Mouse (Mus musculus): ENCODE measurements at regions not wholly inside any gene's neighbourhood (a gene's known extent, or its start where the extent isn't known, plus 50 kb on each side); places are given as distances from the start of the nearest gene placed in this dataset.

GRCm38 (mm10) chr9:120758003-120758402, 171.0 kb upstream of the Ctnnb1 start:
- no peak overlapping the region for H3ac ChIP-seq (ENCODE audit: control insufficient read depth, insufficient read length)
- no peaks in the 10 kb centered on the region for H3K79me2 ChIP-seq (ENCODE audit: control insufficient read depth, insufficient read depth)
- H3K4me2 ChIP-seq (ENCODE audit: low read depth) = no peak overlapping the region
- no peaks in the 10 kb centered on the region for H3K27me3 ChIP-seq (ENCODE audit: control insufficient read depth, insufficient read depth, insufficient read length)
- H3K4me3 ChIP-seq = no peak overlapping the region
- no peaks in the 10 kb centered on the region for H3K36me3 ChIP-seq (ENCODE audit: control insufficient read depth, insufficient read depth)
- TF ChIP-seq CEBPB (IDR thresholded peaks at IDR 0.05; ENCODE audit: insufficient read depth, poor library complexity, severe bottlenecking) (no peak), MYOD1 (IDR thresholded peaks at IDR 0.05; ENCODE audit: control insufficient read depth in 1 of 3, insufficient read length in 2 of 3, low read depth in 2 of 3) (no peak), TCF12 (IDR thresholded peaks at IDR 0.05; ENCODE audit: insufficient read depth, poor library complexity, severe bottlenecking) (no peak), POLR2AphosphoS2 (IDR thresholded peaks at IDR 0.05; ENCODE audit: insufficient read length, low read depth) (no peak), MYOG (IDR thresholded peaks at IDR 0.05; ENCODE audit: control insufficient read depth in 1 of 3, insufficient read depth in 1 of 3, insufficient read length in 2 of 3, low read depth in 2 of 3) (no peak), TCF3 (IDR thresholded peaks at IDR 0.05; ENCODE audit: insufficient read length, low read depth) (no peak), REST (IDR thresholded peaks at IDR 0.05; ENCODE audit: insufficient read depth, insufficient read length) (no peak), MAX (IDR thresholded peaks at IDR 0.05; ENCODE audit: low read depth) (no peak), E2F4 (IDR thresholded peaks at IDR 0.05; ENCODE audit: insufficient read depth) (no peak), SRF (IDR thresholded peaks at IDR 0.05; ENCODE audit: control insufficient read depth, insufficient read length, low read depth) (no peak)

- H3K79me2 ChIP-seq (ENCODE audit: control insufficient read depth, insufficient read depth) = no peaks in the 10 kb centered on the region
- no peak overlapping the region for H3ac ChIP-seq (ENCODE audit: control insufficient read depth, insufficient read length)
- no peaks in the 10 kb centered on the region for H3K36me3 ChIP-seq (ENCODE audit: control insufficient read depth, insufficient read depth)
- no peaks in the 10 kb centered on the region for H3K27me3 ChIP-seq (ENCODE audit: control insufficient read depth, insufficient read depth, insufficient read length)
- no peak overlapping the region for H3K4me2 ChIP-seq (ENCODE audit: low read depth)
- no peak overlapping the region for H3K4me3 ChIP-seq
- TF ChIP-seq MYOD1 (IDR thresholded peaks at IDR 0.05; ENCODE audit: control insufficient read depth in 1 of 3, insufficient read length in 2 of 3, low read depth in 2 of 3) = no peak
- TF ChIP-seq TCF3 (IDR thresholded peaks at IDR 0.05; ENCODE audit: insufficient read length, low read depth) = no peak
- no peak for TF ChIP-seq USF1 (IDR thresholded peaks at IDR 0.05; ENCODE audit: low read depth)
- no peak for TF ChIP-seq SRF (IDR thresholded peaks at IDR 0.05; ENCODE audit: control insufficient read depth, insufficient read length, low read depth)
Observed at GRCm38 (mm10) chr9:120758632-120759031, 170.4 kb upstream of the Ctnnb1 start.

- H3K79me2 ChIP-seq (ENCODE audit: control insufficient read depth, insufficient read depth) = no peaks in the 10 kb centered on the region
- H3K4me2 ChIP-seq (ENCODE audit: low read depth) = peak overlapping the region; percentile 36
- no peaks in the 10 kb centered on the region for H3K36me3 ChIP-seq (ENCODE audit: control insufficient read depth, insufficient read depth)
- H3K4me3 ChIP-seq = no peak overlapping the region
- H3ac ChIP-seq (ENCODE audit: control insufficient read depth, insufficient read length) = no peak overlapping the region
- no peak for TF ChIP-seq REST (IDR thresholded peaks at IDR 0.05; ENCODE audit: insufficient read depth, insufficient read length)
- TF ChIP-seq MYOG (IDR thresholded peaks at IDR 0.05; ENCODE audit: control insufficient read depth in 1 of 3, insufficient read depth in 1 of 3, insufficient read length in 2 of 3, low read depth in 2 of 3) = peak; percentile 91 to 96 (median 95)
- TF ChIP-seq MYOD1 (IDR thresholded peaks at IDR 0.05; ENCODE audit: control insufficient read depth in 1 of 3, insufficient read length in 2 of 3, low read depth in 2 of 3) = peak; percentile 29 to 94 (median 80)
- no peak for TF ChIP-seq POLR2AphosphoS2 (IDR thresholded peaks at IDR 0.05; ENCODE audit: insufficient read length, low read depth)
- TF ChIP-seq POLR2A (IDR thresholded peaks at IDR 0.05; ENCODE audit: insufficient read length, low read depth) = no peak
- TF ChIP-seq TCF12 (IDR thresholded peaks at IDR 0.05; ENCODE audit: insufficient read depth, poor library complexity, severe bottlenecking) = peak; percentile 78
- H3K27me3 ChIP-seq (ENCODE audit: control insufficient read depth, insufficient read depth, insufficient read length) = no peaks in the 10 kb centered on the region
Observed at GRCm38 (mm10) chr9:120759771-120760170, 169.2 kb upstream of the Ctnnb1 start.

- Histone ChIP-seq H3K79me2 (ENCODE audit: control insufficient read depth, insufficient read depth) (no peaks in the 10 kb centered on the region), H3K27me3 (ENCODE audit: control insufficient read depth, insufficient read depth, insufficient read length) (no peaks in the 10 kb centered on the region), H3K4me3 (no peak overlapping the region), H3K36me3 (ENCODE audit: control insufficient read depth, insufficient read depth) (no peaks in the 10 kb centered on the region), H3ac (ENCODE audit: control insufficient read depth, insufficient read length) (no peak overlapping the region), H3K4me2 (ENCODE audit: low read depth) (no peak overlapping the region)
- TF ChIP-seq TCF12 (IDR thresholded peaks at IDR 0.05; ENCODE audit: insufficient read depth, poor library complexity, severe bottlenecking) (no peak), REST (IDR thresholded peaks at IDR 0.05; ENCODE audit: insufficient read depth, insufficient read length) (no peak), MAX (IDR thresholded peaks at IDR 0.05; ENCODE audit: low read depth) (no peak), MYOD1 (IDR thresholded peaks at IDR 0.05; ENCODE audit: control insufficient read depth in 1 of 3, insufficient read length in 2 of 3, low read depth in 2 of 3) (peak in 2 of 3 experiments; percentile 24 to 71), MYOG (IDR thresholded peaks at IDR 0.05; ENCODE audit: control insufficient read depth in 1 of 3, insufficient read depth in 1 of 3, insufficient read length in 2 of 3, low read depth in 2 of 3) (peak in 2 of 3 experiments; percentile 4 to 72)
Observed at GRCm38 (mm10) chr9:120763802-120764201, 165.2 kb upstream of the Ctnnb1 start.

GRCm38 (mm10) chr9:120764663-120765062, 164.4 kb upstream of the Ctnnb1 start:
- TF ChIP-seq USF1 (IDR thresholded peaks at IDR 0.05; ENCODE audit: low read depth) (no peak), E2F4 (IDR thresholded peaks at IDR 0.05; ENCODE audit: insufficient read depth) (no peak), TCF12 (IDR thresholded peaks at IDR 0.05; ENCODE audit: insufficient read depth, poor library complexity, severe bottlenecking) (no peak), MYOG (IDR thresholded peaks at IDR 0.05; ENCODE audit: control insufficient read depth in 1 of 3, insufficient read depth in 1 of 3, insufficient read length in 2 of 3, low read depth in 2 of 3) (no peak), MAX (IDR thresholded peaks at IDR 0.05; ENCODE audit: low read depth) (no peak), POLR2A (IDR thresholded peaks at IDR 0.05; ENCODE audit: insufficient read length, low read depth) (no peak), POLR2AphosphoS2 (IDR thresholded peaks at IDR 0.05; ENCODE audit: insufficient read length, low read depth) (no peak)
- H3K4me3 ChIP-seq = no peak overlapping the region
- no peak overlapping the region for H3K4me2 ChIP-seq (ENCODE audit: low read depth)
- no peaks in the 10 kb centered on the region for H3K79me2 ChIP-seq (ENCODE audit: control insufficient read depth, insufficient read depth)
- H3ac ChIP-seq (ENCODE audit: control insufficient read depth, insufficient read length) = no peak overlapping the region
- no peaks in the 10 kb centered on the region for H3K27me3 ChIP-seq (ENCODE audit: control insufficient read depth, insufficient read depth, insufficient read length)
- H3K36me3 ChIP-seq (ENCODE audit: control insufficient read depth, insufficient read depth) = no peaks in the 10 kb centered on the region
